Mouse (Mus musculus) ES-Bruce4 (cell line): ENCODE measurements around the gene Ephb6.

Experiments
- CTCF ChIP-seq: IDR thresholded peaks from one replicate; pipeline ENCODE4 v1.8.1; 2011; ENCODE audit warnings: low read depth, low read length
- EP300 ChIP-seq: IDR thresholded peaks from 2 replicates; pipeline ENCODE4 v1.6.1; 2011; ENCODE audit warnings: low read depth, low read length; ENCODE audit not compliant: insufficient read depth
- POLR2A ChIP-seq: IDR thresholded peaks from one replicate; pipeline ENCODE4 v1.8.1; 2011; ENCODE audit warnings: low read length; ENCODE audit not compliant: insufficient read depth

DNA sequence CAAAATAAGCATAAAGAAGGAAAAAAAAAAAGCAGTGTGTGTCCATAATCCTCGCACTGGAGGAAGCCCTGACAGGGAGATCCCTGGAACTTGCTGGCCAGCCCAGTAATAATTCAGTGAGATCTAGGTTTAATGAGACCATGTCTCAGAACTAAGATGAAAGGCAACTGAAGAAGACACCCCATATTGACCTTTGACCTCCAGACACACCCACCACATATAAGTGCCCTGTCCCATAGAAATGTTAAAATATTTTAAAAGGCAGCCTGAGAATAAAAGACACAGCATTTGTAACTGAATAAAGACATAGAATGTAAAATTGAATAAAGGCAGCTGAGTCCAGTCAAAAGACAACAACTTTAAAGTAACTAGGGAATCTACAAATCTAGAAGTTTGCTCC is 40.0 kb upstream of the Ephb6 start:
- TF ChIP-seq CTCF (no peak), EP300 (no peak), POLR2A (no peak)
